Mouse (Mus musculus): ENCODE results near the gene Zcchc14. TPM values are rescaled to one million over a fixed set of nuclear protein-coding genes. Genes with fewer than 3 reads are reported as not detected.
A peak's percentile ranks its signal among the peaks of the same experiment; 100 is the strongest.

The Zcchc14 gene
- total RNA-seq (2021): 10 to 100 TPM; 33.9 to 38.5 TPM
- long read RNA-seq, experiment 1, partial matches to known transcripts: 9 of 15 reads
- long read RNA-seq, experiment 1, other reads (novel, unspliced or antisense): 4 of 15 reads
- long read RNA-seq, experiment 2, partial matches to known transcripts: 15 of 21 reads
- long read RNA-seq, experiment 2, other reads (novel, unspliced or antisense): 5 of 21 reads

GRCm38 (mm10) chr8:121652774-121653323 lies at the start of gene Zcchc14:
Gene Zcchc14 (minus strand): TSS chr8:121652901.
- intact Hi-C loops (cut with DNase I): loop anchor here (2.0 kb wide), 1 partner anchor 50 kb away; no protein-coding TSS in a partner anchor
- DNase-seq: peak; percentile 98

- intact Hi-C loops (cut with DNase I): no loop called here
- no peak for DNase-seq
Measured at GRCm38 (mm10) chr8:121699936-121700335, 47.2 kb upstream of the Zcchc14 start.

DNA sequence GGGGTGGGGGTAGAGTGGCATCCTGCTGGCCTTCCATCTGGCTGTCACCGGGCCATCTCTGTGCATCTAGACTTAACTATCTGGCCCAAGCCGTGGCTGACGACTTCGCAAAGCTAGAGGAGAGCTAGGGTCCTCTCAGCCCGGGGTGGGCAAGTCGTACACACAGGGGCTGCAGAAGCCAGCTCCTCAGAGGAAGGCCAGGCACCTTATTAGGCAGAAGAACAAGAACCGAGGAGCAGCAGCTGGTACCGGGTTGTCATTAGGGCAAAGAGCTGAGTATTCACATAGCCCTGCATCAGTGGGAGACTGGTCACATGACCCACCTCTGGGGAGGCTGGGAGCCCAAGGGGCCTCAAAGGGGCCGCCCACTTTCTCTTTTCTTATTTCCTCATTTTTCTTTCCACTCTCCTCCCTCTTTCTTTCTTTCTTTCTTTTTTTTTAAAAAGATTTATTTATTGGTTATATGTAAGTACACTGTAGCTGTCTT lies 46.0 kb upstream of the Zcchc14 start:
- intact Hi-C loops (cut with DNase I): no loop called here
- no peak for DNase-seq

GRCm38 (mm10) chr8:121697735-121698614 lies 45.3 kb upstream of the Zcchc14 start:
- intact Hi-C loops (cut with DNase I): no loop called here
- no peak for DNase-seq

DNA sequence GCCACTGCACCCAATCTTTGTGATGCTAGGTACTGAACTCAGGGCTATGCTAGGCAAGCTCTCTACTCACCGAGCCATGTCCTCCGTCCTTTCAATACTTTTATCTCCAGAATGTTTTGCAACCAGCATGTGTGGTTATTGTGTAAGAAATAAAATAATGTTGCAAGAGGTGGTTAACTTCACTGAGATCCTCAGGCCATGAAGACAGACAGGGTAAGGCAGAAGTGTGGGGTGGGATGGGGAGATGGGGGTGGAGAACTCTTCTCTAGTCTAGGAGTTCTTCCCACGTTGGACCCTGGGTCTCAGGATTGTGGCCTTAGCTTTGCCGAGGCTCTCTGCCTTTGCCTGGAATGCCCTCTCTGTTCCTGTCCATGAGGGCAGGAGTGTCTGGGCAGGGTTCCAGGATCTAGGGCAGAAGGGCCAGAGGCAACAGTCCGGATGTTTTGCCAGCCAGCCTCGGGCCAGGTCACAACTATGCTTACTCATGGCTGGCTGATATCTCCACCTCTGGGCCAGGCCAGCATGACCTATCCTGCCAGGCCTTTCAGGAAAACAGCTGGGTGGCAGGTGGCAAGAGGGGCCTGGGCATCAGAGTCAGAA lies 43.0 kb upstream of the Zcchc14 start:
- DNase-seq: peak; percentile 71 to 79
- intact Hi-C loops (cut with DNase I): no loop called here

DNA sequence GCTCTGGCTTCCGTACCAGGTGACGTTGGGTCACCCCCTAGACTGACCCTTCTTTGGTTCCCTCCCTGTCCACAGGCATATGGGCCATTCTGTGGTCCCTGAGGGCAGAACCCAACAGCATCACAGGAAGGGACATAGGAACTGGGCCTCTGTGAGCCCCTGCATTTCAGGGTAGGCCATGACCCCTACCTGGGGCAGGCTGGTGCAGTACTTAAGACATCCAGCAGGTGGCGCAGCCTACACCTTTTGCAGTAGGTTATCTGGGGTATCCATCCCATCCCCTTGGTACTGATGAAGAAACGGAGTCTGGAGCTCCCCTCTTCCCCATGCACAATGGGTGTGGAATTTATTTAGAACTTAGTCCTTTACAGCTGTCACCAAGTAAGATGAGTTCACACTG lies 41.8 kb upstream of the Zcchc14 start:
- DNase-seq: peak; percentile 41 to 62
- intact Hi-C loops (cut with DNase I): no loop called here

DNA sequence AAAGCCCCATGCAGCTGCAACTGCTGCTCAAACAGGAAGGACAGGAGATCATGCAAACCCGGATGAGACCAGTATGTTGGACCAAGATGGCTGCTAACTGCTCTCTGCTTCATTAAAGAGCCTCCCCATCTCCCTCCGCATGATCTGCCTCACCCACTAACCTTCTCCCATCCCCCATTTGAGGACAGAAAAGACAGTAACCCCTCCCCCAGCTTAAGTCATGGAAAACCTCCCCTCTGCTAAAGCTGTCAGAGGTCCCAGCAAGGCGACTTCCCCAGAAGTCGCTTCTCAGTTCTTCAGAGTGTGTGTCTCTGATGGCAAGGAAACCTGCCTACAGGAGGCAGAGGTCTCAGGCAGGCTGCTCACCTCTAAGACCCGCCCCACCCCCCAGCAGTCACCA lies 35.8 kb upstream of the Zcchc14 start:
- intact Hi-C loops (cut with DNase I): loop anchor here (5.0 to 10.0 kb wide), 2 partner anchors 141 to 584 kb away; partner anchors contain the start of gene Mthfsd
- DNase-seq: no peak

DNA sequence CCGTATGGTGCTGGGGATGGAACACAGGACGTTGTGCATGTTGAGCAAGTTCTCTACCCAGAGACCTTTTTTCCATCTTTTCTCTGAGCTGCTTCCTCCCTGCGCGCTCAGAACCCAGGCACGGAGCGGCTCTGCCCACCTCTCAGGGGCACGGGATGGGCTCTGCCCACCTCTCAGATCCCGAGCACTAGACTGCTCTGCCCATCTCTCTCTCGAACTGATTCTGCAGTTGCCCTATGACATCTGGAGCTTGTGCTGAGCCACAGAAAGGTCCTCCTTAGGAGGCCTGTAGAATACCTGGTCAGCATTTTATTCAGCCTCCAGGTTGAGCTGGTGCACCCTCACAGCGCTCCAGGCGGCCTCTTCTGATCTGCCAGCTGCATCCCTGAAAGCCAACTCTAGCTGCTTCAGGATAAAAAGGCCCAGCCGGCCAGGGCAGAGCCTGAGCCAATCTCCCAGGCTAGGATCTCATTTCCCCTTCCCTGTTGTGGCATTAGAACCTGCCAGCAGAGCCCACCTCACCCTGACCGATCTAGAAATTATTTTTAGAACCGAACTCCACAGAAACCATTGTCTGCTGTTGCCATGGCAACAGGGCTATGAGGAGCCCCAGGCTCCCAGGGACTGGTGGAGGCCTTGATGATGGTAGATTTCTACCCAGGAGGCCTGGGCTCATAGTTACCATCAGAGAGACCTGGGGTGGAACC lies 34.9 kb upstream of the Zcchc14 start:
- DNase-seq: no peak
- intact Hi-C loops (cut with DNase I): loop anchor here (5.0 to 10.0 kb wide), 2 partner anchors 140 to 583 kb away; partner anchors contain the start of gene Mthfsd

DNA sequence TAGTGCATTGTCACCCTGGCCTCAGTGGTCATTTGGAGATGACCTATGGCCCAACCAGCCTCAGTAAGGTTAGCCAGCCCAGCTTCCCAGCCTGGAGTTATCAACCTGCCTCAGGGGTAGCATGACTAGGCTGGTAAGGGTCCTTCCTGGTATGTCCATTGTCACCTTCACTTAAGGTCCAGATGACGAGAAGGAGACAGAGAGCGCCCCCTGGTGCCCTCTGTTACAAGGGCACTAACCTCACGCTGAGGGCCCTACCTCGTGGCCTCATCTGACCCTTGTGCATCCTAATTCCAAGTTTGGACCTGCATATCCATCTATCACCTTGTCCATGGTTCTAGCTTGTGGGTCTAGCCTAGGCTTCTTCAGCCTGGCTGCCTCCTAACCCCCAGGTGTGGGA lies 32.7 kb upstream of the Zcchc14 start:
- peak; percentile 77 to 83 for DNase-seq
- intact Hi-C loops (cut with DNase I): loop anchor here (2.0 to 10.0 kb wide), 3 partner anchors 83 to 581 kb away; partner anchors contain the start of gene Mthfsd

GRCm38 (mm10) chr8:121683083-121683832 lies 30.6 kb upstream of the Zcchc14 start:
- DNase-seq: no peak
- intact Hi-C loops (cut with DNase I): loop anchor here (10.0 kb wide), 1 partner anchor 578 kb away; the partner anchor contains the start of gene Mthfsd

- DNase-seq: peak; percentile 24 to 25
- intact Hi-C loops (cut with DNase I): loop anchor here (10.0 kb wide), 1 partner anchor 577 kb away; the partner anchor contains the start of gene Mthfsd
Measured at GRCm38 (mm10) chr8:121681457-121681856, 28.8 kb upstream of the Zcchc14 start.

DNA sequence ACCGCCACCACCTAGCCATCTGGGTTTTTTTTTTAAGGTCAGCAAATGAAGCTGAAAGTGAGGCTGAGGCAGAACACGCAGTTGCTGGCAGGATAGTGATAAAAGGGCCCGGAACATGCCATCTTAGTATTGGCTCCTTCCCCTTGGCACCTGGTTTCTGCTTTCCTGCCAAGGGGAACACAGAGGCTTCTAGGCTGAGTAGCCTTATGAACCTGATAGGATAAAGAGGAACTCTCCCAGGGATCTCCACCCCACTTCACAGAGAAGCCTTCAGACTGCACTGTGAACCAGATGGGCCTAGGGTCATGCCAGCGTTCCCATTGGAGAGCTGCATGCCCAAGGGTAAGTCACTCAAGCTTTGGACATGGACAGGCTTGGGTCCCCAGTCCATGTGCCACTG lies 28.2 kb upstream of the Zcchc14 start:
- no peak for DNase-seq
- intact Hi-C loops (cut with DNase I): loop anchor here (10.0 kb wide), 1 partner anchor 576 kb away; the partner anchor contains the start of gene Mthfsd

DNA sequence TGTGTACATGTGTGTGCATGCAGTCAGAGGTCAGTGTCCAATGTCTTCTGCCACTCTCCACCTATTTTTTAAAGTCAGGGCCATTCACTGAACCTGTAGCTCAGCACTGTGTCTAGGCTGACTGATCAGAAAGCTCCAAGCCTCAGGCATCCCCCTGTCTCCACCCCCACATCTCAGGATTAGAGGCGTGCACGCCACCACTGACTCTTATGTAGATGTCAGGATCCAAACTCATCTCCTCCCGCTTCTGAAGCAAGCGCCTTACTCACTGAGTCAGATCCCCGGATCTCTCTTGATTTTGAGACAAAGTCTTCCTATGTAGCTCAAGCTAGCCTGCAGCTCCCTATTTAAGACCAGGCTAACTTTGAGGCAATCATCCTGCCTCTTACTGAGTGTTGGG lies 26.0 kb upstream of the Zcchc14 start:
- intact Hi-C loops (cut with DNase I): no loop called here
- no peak for DNase-seq

- intact Hi-C loops (cut with DNase I): no loop called here
- DNase-seq: peak in 1 of 2 experiments; percentile 45
Measured at GRCm38 (mm10) chr8:121675701-121676100, 23.0 kb upstream of the Zcchc14 start.

DNA sequence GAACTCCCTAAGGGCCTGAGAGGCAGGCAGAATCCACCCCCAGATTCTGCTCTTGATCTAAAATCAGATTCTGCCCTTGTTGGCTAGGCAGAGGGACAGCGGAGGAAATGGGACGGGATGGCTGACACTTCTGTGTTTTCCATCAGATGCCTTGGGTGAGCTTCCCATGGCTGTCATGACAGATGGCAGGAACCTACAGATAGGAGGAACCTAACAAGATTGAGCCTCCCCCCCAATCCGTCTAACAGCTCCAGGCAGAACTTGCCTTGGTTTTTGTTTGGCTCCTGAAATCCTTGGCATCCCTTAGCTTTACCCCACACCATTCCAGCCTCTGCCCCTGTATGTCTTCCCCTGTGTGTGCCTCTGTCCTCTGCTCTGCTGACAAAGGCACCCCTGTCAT lies 22.5 kb upstream of the Zcchc14 start:
- intact Hi-C loops (cut with DNase I): no loop called here
- no peak for DNase-seq

- intact Hi-C loops (cut with DNase I): loop anchor here (5.0 kb wide), 1 partner anchor 127 kb away; no protein-coding TSS in a partner anchor
Measured at GRCm38 (mm10) chr8:121674524-121674923, 21.8 kb upstream of the Zcchc14 start.

GRCm38 (mm10) chr8:121673917-121674316 lies 21.2 kb upstream of the Zcchc14 start:
- intact Hi-C loops (cut with DNase I): loop anchor here (5.0 kb wide), 1 partner anchor 127 kb away; no protein-coding TSS in a partner anchor
- DNase-seq: no peak

More at GRCm38 (mm10) chr8:121674524-121674923, 21.8 kb upstream of the Zcchc14 start:
- no peak for DNase-seq

- DNase-seq: no peak
- intact Hi-C loops (cut with DNase I): loop anchor here (5.0 kb wide), 1 partner anchor 126 kb away; no protein-coding TSS in a partner anchor
Measured at GRCm38 (mm10) chr8:121673153-121673552, 20.5 kb upstream of the Zcchc14 start.

GRCm38 (mm10) chr8:121669208-121669607 lies 16.5 kb upstream of the Zcchc14 start:
- intact Hi-C loops (cut with DNase I): no loop called here
- DNase-seq: peak in 1 of 2 experiments; percentile 34
